Mouse (Mus musculus) CD4-positive naive resting alpha-beta T cell, adult 57 days (primary cell): ENCODE measurements around the gene Elp1. TPM values are rescaled to one million over a fixed set of nuclear protein-coding genes. Genes with fewer than 3 reads are reported as not detected.

Experiments used
- total RNA-seq: library from RNA; stranded (reverse); gene quantifications from one replicate; pipeline ENCODE4 v1.2.4, GENCODE M21; 2023

The Elp1 gene
- total RNA-seq = 37.6 TPM

DNA sequence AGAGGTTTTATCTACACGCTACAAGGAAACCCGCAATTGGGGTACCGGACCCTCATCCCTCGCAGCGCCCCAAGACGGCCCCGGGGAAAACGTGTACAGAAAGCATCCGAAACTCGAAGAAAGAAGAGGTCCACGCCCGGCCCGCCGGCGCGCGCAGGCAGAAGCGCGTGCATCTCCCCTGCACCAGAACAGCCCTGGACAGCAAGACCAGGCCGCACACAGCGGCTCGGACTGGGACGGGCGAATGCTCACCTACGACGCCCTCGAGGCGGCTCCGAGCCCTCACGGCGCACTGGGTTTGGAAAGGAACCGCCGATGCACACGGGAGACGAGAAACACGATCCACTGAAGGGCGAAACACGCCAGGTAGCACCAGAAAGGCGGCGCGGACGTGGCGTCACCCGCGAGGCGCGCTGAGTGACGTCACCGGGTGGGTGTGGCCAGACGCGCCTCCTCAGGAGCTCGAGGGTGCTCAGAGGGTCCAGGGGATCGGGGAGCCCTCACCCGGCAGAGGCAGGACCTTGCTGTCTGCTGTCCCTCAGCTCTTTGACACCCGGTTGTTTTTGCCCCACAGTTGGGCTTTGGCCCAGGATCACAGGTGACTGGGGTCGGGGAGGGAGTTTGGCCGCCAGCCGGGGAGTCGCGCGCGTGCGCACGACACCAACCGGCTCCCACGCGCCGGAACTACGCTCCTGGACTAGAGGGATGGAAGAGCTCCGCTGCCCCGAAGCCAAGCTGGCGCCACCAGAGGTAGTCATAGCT, at the start of gene Elp1, which contains the start of gene Fam206a:
TSS of gene Elp1 (minus strand) at position 425 of the 762 bp plus-strand sequence.
TSS of gene Fam206a (plus strand) at position 439 of the 762 bp plus-strand sequence.

DNA sequence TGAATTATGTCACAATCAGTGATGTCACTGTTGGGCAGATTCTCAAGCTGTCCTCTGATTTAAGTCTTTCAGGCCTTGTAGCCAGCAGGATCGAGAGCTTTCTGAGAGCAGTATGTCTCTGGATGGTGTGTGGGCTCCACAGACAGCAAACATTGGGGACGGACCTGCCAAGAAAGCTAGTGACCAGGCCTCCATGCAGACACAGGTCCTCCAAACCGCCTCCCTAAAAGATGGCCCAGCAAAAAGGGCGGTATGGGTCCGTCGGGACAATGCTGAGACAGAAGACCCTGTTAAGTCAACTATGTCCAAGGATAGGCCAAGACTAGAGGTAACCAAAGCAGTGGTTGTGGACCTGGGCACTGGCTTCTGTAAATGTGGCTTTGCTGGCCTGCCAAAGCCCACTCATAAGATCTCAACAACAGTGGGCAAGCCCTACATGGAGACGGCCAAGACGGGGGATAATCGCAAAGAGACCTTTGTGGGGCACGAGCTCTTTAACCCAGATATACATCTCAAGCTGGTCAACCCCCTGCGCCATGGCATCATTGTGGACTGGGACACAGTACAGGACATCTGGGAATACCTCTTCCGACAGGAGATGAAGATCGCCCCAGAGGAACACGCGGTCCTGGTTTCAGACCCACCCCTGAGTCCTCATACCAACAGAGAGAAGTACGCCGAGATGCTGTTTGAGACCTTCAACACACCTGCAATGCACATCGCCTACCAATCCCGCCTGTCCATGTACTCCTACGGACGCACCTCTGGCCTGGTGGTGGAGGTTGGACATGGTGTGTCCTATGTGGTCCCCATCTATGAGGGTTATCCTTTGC, 58.6 kb downstream of the Elp1 start, which contains the start of gene Actl7a:
TSS of gene Actl7a (plus strand) at position 51 of the 833 bp plus-strand sequence.

DNA sequence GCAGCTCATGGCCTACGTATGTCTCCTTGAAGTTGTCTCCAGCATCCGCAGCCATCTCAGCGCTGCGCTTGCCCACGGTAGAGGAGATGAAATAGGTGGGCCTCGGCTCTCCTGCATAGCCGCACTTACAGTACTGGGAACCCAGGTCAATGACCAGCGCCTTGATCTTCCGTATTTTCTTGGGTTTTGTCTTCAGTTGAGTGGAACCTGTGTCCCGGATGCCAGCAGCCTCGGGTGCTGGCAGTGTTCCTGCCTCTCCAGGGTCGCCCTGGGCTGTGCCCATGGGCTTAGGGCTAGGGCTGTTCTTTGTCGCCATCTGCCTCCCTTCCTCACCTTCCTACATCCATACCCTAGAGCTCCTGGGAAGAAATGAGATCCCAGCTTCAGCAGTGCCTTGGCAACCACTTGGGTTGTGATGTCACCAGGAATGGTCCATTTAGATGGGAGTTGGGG, 61.1 kb downstream of the Elp1 start, which contains the start of gene Actl7b:
TSS of gene Actl7b (minus strand) at position 403 of the 453 bp plus-strand sequence.

DNA sequence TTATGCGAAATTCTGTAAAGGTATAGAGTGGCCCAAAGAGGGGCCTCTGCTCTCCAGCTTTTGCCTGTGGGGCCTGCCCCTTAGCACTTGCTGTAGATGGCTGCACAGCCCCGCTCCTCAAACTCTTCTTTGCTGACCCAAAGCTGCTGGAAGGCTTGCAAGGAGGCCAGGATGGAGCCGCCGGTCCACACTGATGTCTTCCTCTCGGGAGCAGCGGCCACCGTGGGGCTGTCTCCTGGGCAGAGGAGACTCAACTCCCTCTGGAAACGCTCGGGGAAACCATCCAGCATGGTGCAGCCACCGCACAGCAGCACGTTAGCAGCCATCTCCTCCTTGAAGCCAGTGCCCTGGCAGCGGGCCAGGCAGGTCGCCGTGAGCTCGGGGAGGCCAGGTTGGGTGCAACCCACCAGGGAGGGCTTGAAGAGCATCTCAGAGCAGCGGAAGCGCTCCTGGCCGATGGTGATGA, 62.1 kb downstream of the Elp1 start, which contains the start of gene Gm26657:
TSS of gene Gm26657 (plus strand) at position 51 of the 466 bp plus-strand sequence.

Other genes starting within 250 kb of the Elp1 start
- not detected for gene Gm26657, start 62.3 kb downstream of the Elp1 start, total RNA-seq
- 0.41 TPM for gene Actl7b, start 60.9 kb downstream of the Elp1 start, total RNA-seq
- gene Actl7a, start 58.9 kb downstream of the Elp1 start, total RNA-seq = not detected
- 17.5 TPM for gene Fam206a, start within 50 bp of the Elp1 start, total RNA-seq
- 3.5 TPM for gene Ctnnal1, start 62.9 kb upstream of the Elp1 start, total RNA-seq
- 37.0 TPM for gene Tmem245, start 145.1 kb upstream of the Elp1 start, total RNA-seq
- not detected for gene Frrs1l, start 188.1 kb upstream of the Elp1 start, total RNA-seq